Mouse (Mus musculus) kidney, adult 18-20 months (tissue): ENCODE results near the gene Gm29049.
"Not testable (repeated sequence)": the region's sequence is repeated elsewhere in the genome, so short reads cannot be mapped to it uniquely, and the experiment has no call there.

ENCODE experiments used
- DNase-seq: peaks from one replicate; pipeline ENCODE4 v3.0.0; 2021

The Gm29049 gene

DNA sequence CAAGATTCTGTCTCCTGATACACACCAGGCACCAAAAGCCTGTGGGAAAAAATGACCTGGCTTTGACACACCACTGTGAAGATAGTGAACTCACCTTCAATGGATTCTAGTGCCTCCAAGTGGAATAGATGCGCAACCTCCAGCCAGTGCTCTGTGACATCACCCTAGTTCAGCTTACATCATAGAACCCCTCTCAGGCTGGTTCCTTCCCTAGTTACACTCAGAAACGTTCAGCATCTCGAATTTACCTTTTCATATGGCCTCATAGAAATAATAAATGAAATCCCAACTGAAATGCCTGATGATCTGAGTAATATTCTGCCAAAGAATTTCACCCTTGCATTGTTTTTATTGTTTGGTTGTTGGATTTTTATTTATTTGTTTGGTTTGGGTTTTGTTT lies at the start of gene Gm29049:
TSS of gene Gm29049 (minus strand) at position 101 of the 400 bp plus-strand sequence.
- not testable (repeated sequence) for DNase-seq
